Mouse (Mus musculus) small intestine, adult 2 months (tissue): Measurements from ENCODE around the gene Slc17a9. TPM values are rescaled to one million over a fixed set of nuclear protein-coding genes. Genes with fewer than 3 reads are reported as not detected.

ENCODE experiments used
- H3K27ac ChIP-seq: fragments of 200-500 bp; 2 replicates; pipeline ENCODE4 v1.5.1; 2012; ENCODE audit warnings: low read depth, low read length, control low read depth, inconsistent platforms; ENCODE audit not compliant: insufficient read depth
- H3K27me3 ChIP-seq: fragments of 200-500 bp; 2 replicates; pipeline ENCODE4 v1.6.1; 2012; ENCODE audit warnings: mild to moderate bottlenecking, moderate library complexity, low read length, inconsistent platforms; ENCODE audit not compliant: control insufficient read depth, insufficient read depth
- H3K36me3 ChIP-seq: fragments of 200-500 bp; 2 replicates; pipeline ENCODE4 v1.6.1; 2012; ENCODE audit warnings: mild to moderate bottlenecking, low read length, control low read depth, inconsistent platforms; ENCODE audit not compliant: control insufficient read depth, insufficient read depth
- H3K4me1 ChIP-seq: fragments of 200-500 bp; 2 replicates; pipeline ENCODE4 v1.6.1; 2012; ENCODE audit warnings: low read length, inconsistent platforms, mixed read lengths; ENCODE audit not compliant: control insufficient read depth, insufficient read depth, insufficient read length
- H3K4me3 ChIP-seq: fragments of 200-500 bp; 2 replicates; pipeline ENCODE4 v1.5.1; 2012; ENCODE audit warnings: low read depth, mild to moderate bottlenecking, control low read depth, inconsistent platforms, low read length, moderate library complexity
- CTCF ChIP-seq: fragments of 200-500 bp; IDR thresholded peaks from 2 replicates; pipeline ENCODE4 v1.5.1; 2012; ENCODE audit warnings: low read depth, mild to moderate bottlenecking, control low read depth, inconsistent platforms, low read length, moderate library complexity, mixed read lengths; ENCODE audit not compliant: insufficient replicate concordance, insufficient read length; ENCODE audit errors: extremely low read depth
- POLR2A ChIP-seq: fragments of 200-500 bp; IDR thresholded peaks from 2 replicates; pipeline ENCODE4 v1.6.1; 2012; ENCODE audit warnings: low read depth, mild to moderate bottlenecking, control low read depth, inconsistent platforms, low read length, moderate library complexity
- WGBS: fragments of 180-500 bp; shearing (Covaris S2); methylation state at CpG from one replicate; pipeline ENCODE4 v1.1.7; 2018; 5-methylcytosine and 5-hydroxymethylcytosine counted together
- polyA plus RNA-seq: library from polyadenylated mRNA; depleted of rRNA; stranded (reverse); fragments of >200 nt; gene quantifications from 2 replicates; pipeline ENCODE4 v1.2.3, GENCODE M21; 2012; rRNA removed

Gene Slc17a9
- 13.4 and 15.8 TPM in 2 replicates for polyA plus RNA-seq

- TF ChIP-seq POLR2A: no peak
- no peak for TF ChIP-seq CTCF
- 0 out of 2 replicates have a peak within 1 kb of the TSS, but pooled peaks have one; percentile 18 for H3K27ac ChIP-seq
- WGBS: 3% methylated on average over 18 of the region's 18 CpGs
These were observed at the start of gene Slc17a9 for GRCm38 (mm10) chr2:180724585-180725413. Slc17a9 (plus strand) TSS chr2:180725263.

GRCm38 (mm10) chr2:180676706-180677105 lies 48.4 kb upstream of the Slc17a9 start:
- no peak for TF ChIP-seq CTCF
- no peak for TF ChIP-seq POLR2A
- Histone ChIP-seq H3K27me3 (no peaks in the 10 kb centered on the region), H3K4me3 (no peak overlapping the region), H3K4me1 (no peaks in the 10 kb centered on the region), H3K27ac (no peak overlapping the region), H3K36me3 (peaks cover 40% of the 10 kb centered on the region)
- WGBS: 48% methylated on average over 2 of the region's 2 CpGs

More at GRCm38 (mm10) chr2:180724585-180725413, at the start of gene Slc17a9:
- peaks cover 32% of the 10 kb centered on the region for H3K36me3 ChIP-seq
- peaks cover 12% of the 10 kb centered on the region for H3K4me1 ChIP-seq
- peak within 1 kb of the TSS; percentile 59 for H3K4me3 ChIP-seq
- H3K27me3 ChIP-seq: no peaks in the 10 kb centered on the region

DNA sequence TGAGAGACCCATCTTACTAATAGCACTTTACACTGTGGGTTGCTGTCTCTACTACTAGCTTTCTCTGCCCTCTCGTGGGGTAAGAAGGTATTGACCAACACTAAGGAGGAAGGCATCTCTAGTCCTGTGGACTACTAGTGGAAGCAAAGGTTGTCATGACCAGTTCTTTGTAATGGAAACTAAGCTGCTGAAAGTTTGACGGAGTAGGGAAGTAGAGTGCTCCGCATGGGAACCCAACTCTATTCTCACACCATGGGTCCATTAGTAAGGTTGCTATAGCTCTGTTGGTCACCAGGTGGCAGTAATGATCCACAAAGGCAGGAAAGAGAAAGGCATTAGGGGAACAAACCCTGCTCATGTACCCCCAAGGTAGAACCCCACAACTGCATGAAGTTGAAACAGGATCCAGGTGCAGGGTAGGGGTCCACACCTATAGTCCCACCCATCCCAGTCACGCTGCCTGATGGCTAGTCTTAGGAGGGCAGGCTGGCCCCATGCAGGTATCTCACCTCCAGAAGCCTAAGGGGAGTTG lies 46.4 kb upstream of the Slc17a9 start:
- Histone ChIP-seq H3K36me3 (peaks cover 40% of the 10 kb centered on the region), H3K4me1 (no peaks in the 10 kb centered on the region)
- WGBS: 15% methylated on average over 4 of the region's 4 CpGs

GRCm38 (mm10) chr2:180681225-180681624 lies 43.8 kb upstream of the Slc17a9 start:
- 55% methylated on average over 2 of the region's 2 CpGs for WGBS
- Histone ChIP-seq H3K27ac (no peak overlapping the region), H3K36me3 (peaks cover 49% of the 10 kb centered on the region), H3K27me3 (no peaks in the 10 kb centered on the region), H3K4me1 (no peaks in the 10 kb centered on the region), H3K4me3 (no peak overlapping the region)
- TF ChIP-seq POLR2A (no peak), CTCF (no peak)

More for the DNA sequence above, 46.4 kb upstream of the Slc17a9 start:
- Histone ChIP-seq H3K27me3 (no peaks in the 10 kb centered on the region), H3K27ac (no peak overlapping the region), H3K4me3 (no peak overlapping the region)
- TF ChIP-seq POLR2A: no peak
- TF ChIP-seq CTCF: peak; percentile 70; the same call in 1 of the 2 replicates

GRCm38 (mm10) chr2:180683524-180683923 lies 41.5 kb upstream of the Slc17a9 start:
- Histone ChIP-seq H3K36me3 (peaks cover 69% of the 10 kb centered on the region), H3K4me3 (no peak overlapping the region), H3K27me3 (no peaks in the 10 kb centered on the region), H3K4me1 (no peaks in the 10 kb centered on the region), H3K27ac (no peak overlapping the region)
- 89% methylated on average over 2 of the region's 2 CpGs for WGBS
- TF ChIP-seq POLR2A (no peak), CTCF (no peak)

DNA sequence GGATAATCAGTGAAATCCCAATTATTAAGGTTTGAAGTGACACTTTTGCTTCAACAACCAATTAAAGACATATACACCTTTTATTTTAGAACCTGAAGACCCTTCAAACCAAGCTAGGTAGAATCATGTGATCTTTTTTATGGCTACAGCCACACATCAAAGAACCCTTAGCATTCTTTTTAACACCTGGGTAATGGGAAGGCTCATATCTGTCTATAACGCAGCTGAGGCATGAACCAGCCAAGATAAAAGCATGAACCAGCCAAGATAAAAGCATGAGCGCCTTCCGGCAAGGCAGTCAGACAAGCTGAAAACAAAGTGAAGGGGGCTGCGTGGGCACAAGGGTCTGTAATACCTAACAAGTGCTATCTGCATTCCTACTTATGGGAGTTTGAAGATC lies 41.0 kb upstream of the Slc17a9 start:
- 79% methylated on average over 4 of the region's 4 CpGs for WGBS
- H3K27ac ChIP-seq: no peak overlapping the region
- no peaks in the 10 kb centered on the region for H3K4me1 ChIP-seq
- no peak overlapping the region for H3K4me3 ChIP-seq
- TF ChIP-seq CTCF: no peak
- TF ChIP-seq POLR2A: no peak
- no peaks in the 10 kb centered on the region for H3K27me3 ChIP-seq
- peaks cover 74% of the 10 kb centered on the region for H3K36me3 ChIP-seq

DNA sequence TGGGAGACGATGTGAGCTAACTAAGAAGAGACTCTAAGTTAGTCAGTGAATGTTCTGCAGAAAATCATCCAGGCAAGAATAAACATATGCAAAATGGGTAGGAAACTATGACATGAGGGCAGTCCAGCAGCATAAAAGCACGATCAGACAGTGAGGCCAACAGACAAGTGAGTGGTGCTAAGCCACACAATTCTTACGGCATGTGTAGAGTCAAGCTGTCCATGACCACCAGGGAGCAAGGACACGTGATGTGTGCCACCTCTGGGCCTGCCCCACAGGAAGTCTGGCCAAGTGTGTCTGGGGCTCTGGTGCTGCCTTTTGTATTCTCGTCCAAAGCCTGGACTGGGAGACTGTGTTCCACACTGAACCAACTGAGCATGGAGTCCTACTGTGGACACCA lies 35.2 kb upstream of the Slc17a9 start:
- 80% methylated on average over 5 of the region's 5 CpGs for WGBS
- TF ChIP-seq CTCF: no peak
- no peak for TF ChIP-seq POLR2A

More for the DNA sequence above, 35.2 kb upstream of the Slc17a9 start:
- Histone ChIP-seq H3K36me3 (peaks cover 57% of the 10 kb centered on the region), H3K4me1 (no peaks in the 10 kb centered on the region; the same call in none of the 2 replicates), H3K27me3 (no peaks in the 10 kb centered on the region), H3K27ac (no peak overlapping the region), H3K4me3 (no peak overlapping the region)
